Mouse (Mus musculus): ENCODE data around the gene Dbp. TPM values are rescaled to one million over a fixed set of nuclear protein-coding genes. Genes with fewer than 3 reads are reported as not detected.

Gene Dbp
- polyA plus RNA-seq (2012; rRNA removed): 7.3 and 9.1 TPM in 2 replicates

GRCm38 (mm10) chr7:45704730-45705442 is at the start of gene Dbp:
Dbp (plus strand) TSS chr7:45705088.

GRCm38 (mm10) chr7:45666161-45666560 is 38.7 kb upstream of the Dbp start, which contains the start of gene Fut2:
Fut2 (minus strand) TSS chr7:45666394.

GRCm38 (mm10) chr7:45683396-45684050 is 21.4 kb upstream of the Dbp start, which contains the start of gene Ntn5:
Ntn5 (plus strand) TSS chr7:45684022.

GRCm38 (mm10) chr7:45693921-45694591 is 10.8 kb upstream of the Dbp start, which contains the start of gene Sec1:
Sec1 (minus strand) TSS chr7:45694402.

GRCm38 (mm10) chr7:45699523-45700141 is 5.3 kb upstream of the Dbp start, which contains the start of gene Car11:
Car11 (plus strand) TSS chr7:45699843.

GRCm38 (mm10) chr7:45715090-45715708 is 10.3 kb downstream of the Dbp start, which contains the start of gene Rpl18:
Rpl18 (plus strand) TSS chr7:45715457.

GRCm38 (mm10) chr7:45717918-45718297 is 13.0 kb downstream of the Dbp start, which contains the start of gene Sphk2:
Sphk2 (minus strand) TSS chr7:45718002.

GRCm38 (mm10) chr7:45720413-45721233 is 15.7 kb downstream of the Dbp start, which contains the start of gene Fam83e:
Fam83e (plus strand) TSS chr7:45721212.

GRCm38 (mm10) chr7:45725713-45726112 is 20.8 kb downstream of the Dbp start, which contains the start of gene Spaca4:
Spaca4 (minus strand) TSS chr7:45725813.

Other genes with a start within 250 kb of the Dbp start
- 1,702 and 1,837 TPM in 2 replicates for gene Ftl1, start 245.2 kb upstream of the Dbp start, polyA plus RNA-seq (2012; rRNA removed)
- 146 and 199 TPM in 2 replicates for gene Bax, start 238.2 kb upstream of the Dbp start, polyA plus RNA-seq (2012; rRNA removed)
- gene Tulp2, start 223.2 kb upstream of the Dbp start, polyA plus RNA-seq (2012; rRNA removed): 0.24 and 0.80 TPM in 2 replicates
- gene Gm45808, start 218.3 kb upstream of the Dbp start, polyA plus RNA-seq (2012; rRNA removed): not detected in 2 replicates
- 3.5 and 3.9 TPM in 2 replicates for gene Dhdh, start 216.3 kb upstream of the Dbp start, polyA plus RNA-seq (2012; rRNA removed)
- gene Nucb1, start 194.7 kb upstream of the Dbp start, polyA plus RNA-seq (2012; rRNA removed): 101 and 117 TPM in 2 replicates
- 14.8 and 20.2 TPM in 2 replicates for gene Ppp1r15a, start 178.8 kb upstream of the Dbp start, polyA plus RNA-seq (2012; rRNA removed)
- gene Plekha4, start 178.8 kb upstream of the Dbp start, polyA plus RNA-seq (2012; rRNA removed): 1.8 and 4.0 TPM in 2 replicates
- 0.37 and 0.56 TPM in 2 replicates for gene Hsd17b14, start 150.2 kb upstream of the Dbp start, polyA plus RNA-seq (2012; rRNA removed)
- gene Bcat2, start 134.9 kb upstream of the Dbp start, polyA plus RNA-seq (2012; rRNA removed): 29.4 and 42.2 TPM in 2 replicates
- gene Fgf21, start 89.6 kb upstream of the Dbp start, polyA plus RNA-seq (2012; rRNA removed): 0.07 TPM in 1 of 2 replicates, not detected in the other
- 0.01 and 0.04 TPM in 2 replicates for gene Fut1, start 87.8 kb upstream of the Dbp start, polyA plus RNA-seq (2012; rRNA removed)
- 0.20 and 0.22 TPM in 2 replicates for gene Izumo1, start 83.3 kb upstream of the Dbp start, polyA plus RNA-seq (2012; rRNA removed)
- 7.7 and 8.8 TPM in 2 replicates for gene Rasip1, start 77.6 kb upstream of the Dbp start, polyA plus RNA-seq (2012; rRNA removed)
- gene Mamstr, start 65.1 kb upstream of the Dbp start, polyA plus RNA-seq (2012; rRNA removed): 2.8 and 5.1 TPM in 2 replicates
- gene Fut2, start 38.7 kb upstream of the Dbp start, polyA plus RNA-seq (2012; rRNA removed): 0.02 and 0.15 TPM in 2 replicates
- 0.64 and 0.94 TPM in 2 replicates for gene Ntn5, start 21.1 kb upstream of the Dbp start, polyA plus RNA-seq (2012; rRNA removed)
- 1.3 and 2.3 TPM in 2 replicates for gene Sec1, start 10.7 kb upstream of the Dbp start, polyA plus RNA-seq (2012; rRNA removed)
- 22.0 and 26.1 TPM in 2 replicates for gene Car11, start 5.2 kb upstream of the Dbp start, polyA plus RNA-seq (2012; rRNA removed)
- 1,250 and 1,262 TPM in 2 replicates for gene Rpl18, start 10.4 kb downstream of the Dbp start, polyA plus RNA-seq (2012; rRNA removed)
- 25.3 and 27.1 TPM in 2 replicates for gene Sphk2, start 12.9 kb downstream of the Dbp start, polyA plus RNA-seq (2012; rRNA removed)
- gene Fam83e, start 16.1 kb downstream of the Dbp start, polyA plus RNA-seq (2012; rRNA removed): 1.3 and 1.6 TPM in 2 replicates
- gene Spaca4, start 20.7 kb downstream of the Dbp start, polyA plus RNA-seq (2012; rRNA removed): not detected in 2 replicates
- 85.6 and 107 TPM in 2 replicates for gene Lmtk3, start 78.7 kb downstream of the Dbp start, polyA plus RNA-seq (2012; rRNA removed)
- 0.56 and 0.88 TPM in 2 replicates for gene Sult2b1, start 79.6 kb downstream of the Dbp start, polyA plus RNA-seq (2012; rRNA removed)
- 155 and 323 TPM in 2 replicates for gene Cyth2, start 109.5 kb downstream of the Dbp start, polyA plus RNA-seq (2012; rRNA removed)
- 1.2 and 1.3 TPM in 2 replicates for gene Kcnj14, start 119.7 kb downstream of the Dbp start, polyA plus RNA-seq (2012; rRNA removed)
- gene Grwd1, start 125.9 kb downstream of the Dbp start, polyA plus RNA-seq (2012; rRNA removed): 28.4 and 31.1 TPM in 2 replicates
- gene Kdelr1, start 167.7 kb downstream of the Dbp start, polyA plus RNA-seq (2012; rRNA removed): 69.6 and 180 TPM in 2 replicates
- 2.4 and 2.7 TPM in 2 replicates for gene Grin2d, start 173.3 kb downstream of the Dbp start, polyA plus RNA-seq (2012; rRNA removed)
- 0.26 and 0.89 TPM in 2 replicates for gene Syngr4, start 191.6 kb downstream of the Dbp start, polyA plus RNA-seq (2012; rRNA removed)
- gene Tmem143, start 191.9 kb downstream of the Dbp start, polyA plus RNA-seq (2012; rRNA removed): 9.7 and 11.8 TPM in 2 replicates
- gene Emp3, start 216.3 kb downstream of the Dbp start, polyA plus RNA-seq (2012; rRNA removed): 13.4 and 29.4 TPM in 2 replicates
- 5.4 and 5.8 TPM in 2 replicates for gene Ccdc114, start 219.0 kb downstream of the Dbp start, polyA plus RNA-seq (2012; rRNA removed)